Mouse (Mus musculus): ENCODE data around the gene Gm10643. TPM values are rescaled to one million over a fixed set of nuclear protein-coding genes. Genes with fewer than 3 reads are reported as not detected.

Gene Gm10643
- polyA plus RNA-seq, 1 experiment from 2014 or later: 1.5 TPM

- ATAC-seq (replicated peaks; ENCODE audit: low FRiP score, low TSS enrichment, low read depth) (no peak), DNase-seq (ENCODE audit: low spot score) (no peak)
- Histone ChIP-seq H3K27me3 (replicated peaks; ENCODE audit: control insufficient read depth, insufficient read depth, low read length) (no peaks in the 10 kb centered on the region), H3K9me3 (ENCODE audit: control insufficient read depth, low read length) (no peaks in the 10 kb centered on the region), H3K27ac (ENCODE audit: low read depth) (no peak overlapping the region), H3K36me3 (ENCODE audit: control insufficient read depth, insufficient read depth, low read length) (no peaks in the 10 kb centered on the region), H3K9ac (ENCODE audit: low read length) (no peak overlapping the region), H3K4me1 (replicated peaks; ENCODE audit: control insufficient read depth, insufficient read depth, low read length) (peaks cover 28% of the 10 kb centered on the region), H3K4me2 (ENCODE audit: low read length) (peak overlapping the region; percentile 56), H3K4me3 (ENCODE audit: low read depth, low read length) (no peak overlapping the region)
- WGBS: 51% methylated on average over 12 of the region's 12 CpGs
Observed at GRCm38 (mm10) chr8:84068316-84069035, 3.5 kb upstream of the Gm10643 start.

GRCm38 (mm10) chr8:84067911-84068310 is 3.0 kb upstream of the Gm10643 start:
- Histone ChIP-seq H3K4me2 (ENCODE audit: low read length) (peak overlapping the region; percentile 56), H3K4me3 (ENCODE audit: low read depth, low read length) (peak overlapping the region; percentile 99), H3K9me3 (ENCODE audit: control insufficient read depth, low read length) (no peaks in the 10 kb centered on the region), H3K9ac (ENCODE audit: low read length) (no peak overlapping the region), H3K27me3 (replicated peaks; ENCODE audit: control insufficient read depth, insufficient read depth, low read length) (no peaks in the 10 kb centered on the region), H3K36me3 (ENCODE audit: control insufficient read depth, insufficient read depth, low read length) (no peaks in the 10 kb centered on the region), H3K27ac (ENCODE audit: low read depth) (no peak overlapping the region), H3K4me1 (replicated peaks; ENCODE audit: control insufficient read depth, insufficient read depth, low read length) (peaks cover 23% of the 10 kb centered on the region)
- DNase-seq (ENCODE audit: low spot score): no peak
- 89% methylated on average over 7 of the region's 7 CpGs for WGBS
- no peak for ATAC-seq (replicated peaks; ENCODE audit: low FRiP score, low TSS enrichment, low read depth)

DNA sequence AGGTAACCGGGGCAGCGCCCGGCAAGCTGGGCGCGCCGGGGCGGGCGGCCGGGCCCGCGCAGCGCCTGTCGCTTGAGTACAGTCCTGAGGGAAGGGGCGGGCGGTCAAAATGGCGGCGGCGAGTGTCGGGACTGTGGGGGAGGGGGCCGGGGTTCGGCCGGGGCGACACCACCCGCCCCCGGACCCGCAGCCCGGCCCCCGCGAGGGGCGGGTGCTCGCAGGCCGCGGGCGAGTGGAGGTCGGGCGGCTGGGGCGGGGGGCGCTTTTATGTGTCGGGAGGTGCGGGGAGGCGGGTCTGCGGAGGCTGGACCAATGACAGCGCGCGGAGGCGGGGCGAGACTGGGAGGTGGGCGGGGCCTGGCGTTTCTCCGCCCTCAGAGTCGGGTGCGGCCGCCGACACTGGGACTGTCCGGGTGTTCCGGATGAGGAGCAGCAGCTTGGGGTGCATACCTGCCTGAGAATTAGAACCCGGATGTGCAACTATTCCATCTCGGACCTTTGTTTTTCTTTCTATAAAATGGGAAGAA is 2.2 kb upstream of the Gm10643 start:
- DNase-seq (ENCODE audit: low spot score): peak; percentile 99
- Histone ChIP-seq H3K9me3 (ENCODE audit: control insufficient read depth, low read length) (no peaks in the 10 kb centered on the region), H3K4me3 (ENCODE audit: low read depth, low read length) (peak overlapping the region; percentile 99), H3K36me3 (ENCODE audit: control insufficient read depth, insufficient read depth, low read length) (no peaks in the 10 kb centered on the region), H3K4me1 (replicated peaks; ENCODE audit: control insufficient read depth, insufficient read depth, low read length) (peaks cover 23% of the 10 kb centered on the region), H3K4me2 (ENCODE audit: low read length) (peak overlapping the region; percentile 56), H3K9ac (ENCODE audit: low read length) (peak overlapping the region; percentile 96), H3K27ac (ENCODE audit: low read depth) (peak overlapping the region; percentile 99), H3K27me3 (replicated peaks; ENCODE audit: control insufficient read depth, insufficient read depth, low read length) (no peaks in the 10 kb centered on the region)
- WGBS: under 1% methylated on average over 56 of the region's 58 CpGs
- peak; percentile 76 for ATAC-seq (replicated peaks; ENCODE audit: low FRiP score, low TSS enrichment, low read depth)

DNA sequence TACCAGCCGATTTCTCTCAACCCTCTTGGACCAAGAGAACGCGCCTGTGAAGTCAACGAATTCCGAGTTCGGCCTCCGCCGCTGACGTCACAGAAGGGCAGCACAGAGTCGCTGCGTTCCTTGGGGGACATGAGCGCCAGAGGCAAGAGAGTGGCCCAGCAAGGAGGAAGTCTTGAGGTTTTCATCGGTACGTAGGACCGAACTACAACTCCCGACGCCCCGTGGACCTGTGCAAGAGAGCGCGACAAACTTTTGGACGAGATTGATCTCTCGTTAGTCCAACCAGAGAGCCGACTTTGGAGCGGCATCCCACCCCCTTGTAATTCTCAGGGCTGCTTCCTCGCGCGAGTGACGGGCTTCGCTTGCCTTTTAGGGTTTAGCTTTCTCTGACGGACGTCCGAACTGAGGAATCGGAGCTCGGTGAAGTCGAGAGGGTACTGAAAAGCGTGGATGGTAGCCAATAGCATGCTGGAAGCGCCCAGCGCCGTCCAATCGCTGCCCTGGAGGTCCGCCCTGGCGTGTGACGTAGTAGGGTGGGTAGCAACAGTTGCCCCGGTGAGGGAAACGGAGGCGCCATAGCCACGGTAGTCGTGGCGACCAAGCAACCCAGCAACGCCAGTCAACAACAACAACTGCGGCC is 1.5 kb upstream of the Gm10643 start, which contains the start of gene Rfx1:
TSS of gene Rfx1 (plus strand) at position 544 of the 640 bp plus-strand sequence.
- Histone ChIP-seq H3K36me3 (ENCODE audit: control insufficient read depth, insufficient read depth, low read length) (no peaks in the 10 kb centered on the region), H3K27me3 (replicated peaks; ENCODE audit: control insufficient read depth, insufficient read depth, low read length) (no peaks in the 10 kb centered on the region), H3K4me1 (replicated peaks; ENCODE audit: control insufficient read depth, insufficient read depth, low read length) (peaks cover 23% of the 10 kb centered on the region), H3K4me2 (ENCODE audit: low read length) (peak within 1 kb of the TSS; percentile 81), H3K27ac (ENCODE audit: low read depth) (peak within 1 kb of the TSS; percentile 99), H3K9me3 (ENCODE audit: control insufficient read depth, low read length) (no peaks in the 10 kb centered on the region), H3K9ac (ENCODE audit: low read length) (peak within 1 kb of the TSS; percentile 96), H3K4me3 (ENCODE audit: low read depth, low read length) (peak within 1 kb of the TSS; percentile 99)
- WGBS: under 1% methylated on average over 51 of the region's 51 CpGs
- DNase-seq (ENCODE audit: low spot score) (peak; percentile 97), ATAC-seq (replicated peaks; ENCODE audit: low FRiP score, low TSS enrichment, low read depth) (peak; percentile 98)

DNA sequence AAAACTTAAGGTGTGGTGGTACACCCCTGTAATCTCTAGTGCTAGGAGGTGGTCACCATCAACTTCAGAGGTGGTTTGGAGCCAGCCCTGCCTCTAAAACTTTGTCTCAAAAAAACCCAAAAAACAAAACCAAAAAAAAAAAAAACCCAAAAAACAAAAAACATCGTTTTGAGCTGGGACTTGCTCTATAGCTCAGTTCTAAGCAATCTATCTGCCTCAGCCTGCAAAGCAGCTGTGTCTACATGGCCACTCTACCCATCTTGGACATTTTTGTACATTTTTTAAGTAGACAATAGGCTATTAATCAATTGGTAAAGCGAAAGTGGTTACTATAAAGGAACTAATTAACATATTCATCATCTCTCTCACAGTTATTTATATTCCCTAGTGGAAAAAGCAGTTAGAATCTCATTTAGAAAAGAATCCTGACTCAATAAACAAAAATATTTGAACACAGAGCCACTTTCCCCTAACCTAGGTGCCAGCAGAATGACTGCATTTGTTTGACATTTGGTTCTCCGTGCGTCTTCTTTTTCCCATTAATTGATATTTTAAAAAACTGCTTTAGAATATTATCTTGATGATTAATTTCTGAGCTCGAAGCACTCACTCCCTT is 628 bp upstream of the Gm10643 start:
- H3K27ac ChIP-seq (ENCODE audit: low read depth): peak overlapping the region; percentile 90
- no peaks in the 10 kb centered on the region for H3K36me3 ChIP-seq (ENCODE audit: control insufficient read depth, insufficient read depth, low read length)
- peak overlapping the region; percentile 81 for H3K4me2 ChIP-seq (ENCODE audit: low read length)
- WGBS: 27% methylated on average over 5 of the region's 5 CpGs
- peak overlapping the region; percentile 70 for H3K9ac ChIP-seq (ENCODE audit: low read length)
- H3K4me3 ChIP-seq (ENCODE audit: low read depth, low read length): peak overlapping the region; percentile 66
- ATAC-seq (replicated peaks; ENCODE audit: low FRiP score, low TSS enrichment, low read depth) (no peak), DNase-seq (ENCODE audit: low spot score) (no peak)
- H3K4me1 ChIP-seq (replicated peaks; ENCODE audit: control insufficient read depth, insufficient read depth, low read length): peaks cover 23% of the 10 kb centered on the region
- no peaks in the 10 kb centered on the region for H3K9me3 ChIP-seq (ENCODE audit: control insufficient read depth, low read length)
- no peaks in the 10 kb centered on the region for H3K27me3 ChIP-seq (replicated peaks; ENCODE audit: control insufficient read depth, insufficient read depth, low read length)

DNA sequence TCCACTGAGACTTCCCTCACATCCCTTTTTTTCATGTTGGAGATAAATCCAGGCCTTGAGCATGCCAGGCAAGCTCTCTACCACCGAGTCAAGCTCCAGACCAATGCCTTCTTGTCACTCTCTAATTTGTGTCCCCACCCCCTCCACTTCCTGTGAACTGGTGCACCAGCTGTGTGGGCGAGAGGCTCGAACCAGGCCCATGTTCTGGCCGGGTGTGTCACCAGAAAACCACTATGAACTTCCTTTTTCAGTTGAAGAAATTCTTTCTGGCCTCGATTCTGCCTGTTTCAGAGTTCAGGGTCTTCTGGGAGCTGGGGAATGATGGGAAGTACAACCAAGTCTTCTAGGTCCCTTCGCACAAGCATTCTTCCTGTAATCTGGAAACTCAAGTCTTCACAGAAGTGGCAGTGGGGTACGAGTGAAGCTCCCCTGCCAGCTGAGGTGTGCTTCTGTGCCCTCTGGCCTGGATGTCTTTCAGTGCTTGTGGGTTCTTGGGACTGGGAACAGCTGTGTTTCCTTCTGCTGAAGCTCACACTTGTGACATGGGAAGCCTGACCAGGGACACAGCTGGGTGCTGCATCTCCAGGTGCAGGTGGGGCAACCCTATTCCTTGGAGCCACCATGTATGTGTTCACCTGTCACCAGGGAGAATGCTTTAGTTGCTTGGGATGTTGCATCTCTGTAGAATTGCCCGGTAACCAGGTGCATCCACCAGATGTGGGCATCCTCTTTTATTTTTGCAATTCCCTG is 901 bp downstream of the Gm10643 start:
- H3K9me3 ChIP-seq (ENCODE audit: control insufficient read depth, low read length): no peaks in the 10 kb centered on the region
- peaks cover 18% of the 10 kb centered on the region for H3K4me1 ChIP-seq (replicated peaks; ENCODE audit: control insufficient read depth, insufficient read depth, low read length)
- DNase-seq (ENCODE audit: low spot score) (no peak), ATAC-seq (replicated peaks; ENCODE audit: low FRiP score, low TSS enrichment, low read depth) (no peak)
- no peak overlapping the region for H3K4me3 ChIP-seq (ENCODE audit: low read depth, low read length)
- no peaks in the 10 kb centered on the region for H3K27me3 ChIP-seq (replicated peaks; ENCODE audit: control insufficient read depth, insufficient read depth, low read length)
- H3K27ac ChIP-seq (ENCODE audit: low read depth): no peak overlapping the region
- 69% methylated on average over 8 of the region's 8 CpGs for WGBS
- no peak overlapping the region for H3K9ac ChIP-seq (ENCODE audit: low read length)
- no peak overlapping the region for H3K4me2 ChIP-seq (ENCODE audit: low read length)
- no peaks in the 10 kb centered on the region for H3K36me3 ChIP-seq (ENCODE audit: control insufficient read depth, insufficient read depth, low read length)

DNA sequence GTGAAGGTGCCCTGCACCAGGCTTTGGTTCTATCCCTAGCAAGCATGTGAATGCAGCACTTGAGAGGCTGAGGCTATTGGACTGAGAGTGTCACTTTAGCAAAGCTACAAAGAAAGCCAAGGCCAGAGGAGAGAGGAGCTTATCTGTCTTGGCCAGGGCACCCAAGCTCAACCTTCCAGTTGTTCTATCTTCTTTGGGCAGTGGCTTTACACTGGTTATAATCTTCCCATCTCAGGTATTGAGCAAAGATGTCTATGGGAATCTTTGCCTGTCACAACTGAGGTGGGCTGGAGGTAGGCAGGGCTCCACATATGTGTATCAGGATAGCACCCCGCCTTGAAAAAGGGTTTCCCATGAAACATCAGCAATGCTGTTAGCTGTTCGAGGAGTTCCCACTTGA is 4.7 kb downstream of the Gm10643 start:
- Histone ChIP-seq H3K4me3 (ENCODE audit: low read depth, low read length) (no peak overlapping the region), H3K9me3 (ENCODE audit: control insufficient read depth, low read length) (no peaks in the 10 kb centered on the region), H3K27ac (ENCODE audit: low read depth) (no peak overlapping the region), H3K4me1 (replicated peaks; ENCODE audit: control insufficient read depth, insufficient read depth, low read length) (no peaks in the 10 kb centered on the region), H3K27me3 (replicated peaks; ENCODE audit: control insufficient read depth, insufficient read depth, low read length) (no peaks in the 10 kb centered on the region), H3K9ac (ENCODE audit: low read length) (no peak overlapping the region), H3K4me2 (ENCODE audit: low read length) (no peak overlapping the region), H3K36me3 (ENCODE audit: control insufficient read depth, insufficient read depth, low read length) (no peaks in the 10 kb centered on the region)
- no peak for ATAC-seq (replicated peaks; ENCODE audit: low FRiP score, low TSS enrichment, low read depth)
- no peak for DNase-seq (ENCODE audit: low spot score)
- 83% methylated on average over 2 of the region's 2 CpGs for WGBS

GRCm38 (mm10) chr8:84059226-84059625 is 5.7 kb downstream of the Gm10643 start:
- ATAC-seq (replicated peaks; ENCODE audit: low FRiP score, low TSS enrichment, low read depth) (no peak), DNase-seq (ENCODE audit: low spot score) (no peak)
- H3K9ac ChIP-seq (ENCODE audit: low read length): no peak overlapping the region
- H3K4me1 ChIP-seq (replicated peaks; ENCODE audit: control insufficient read depth, insufficient read depth, low read length): no peaks in the 10 kb centered on the region
- no peak overlapping the region for H3K4me2 ChIP-seq (ENCODE audit: low read length)
- no peak overlapping the region for H3K27ac ChIP-seq (ENCODE audit: low read depth)
- WGBS: 92% methylated on average over 2 of the region's 2 CpGs
- H3K4me3 ChIP-seq (ENCODE audit: low read depth, low read length): no peak overlapping the region
- no peaks in the 10 kb centered on the region for H3K27me3 ChIP-seq (replicated peaks; ENCODE audit: control insufficient read depth, insufficient read depth, low read length)
- no peaks in the 10 kb centered on the region for H3K9me3 ChIP-seq (ENCODE audit: control insufficient read depth, low read length)
- H3K36me3 ChIP-seq (ENCODE audit: control insufficient read depth, insufficient read depth, low read length): no peaks in the 10 kb centered on the region

Measured in intestine, embryonic 14.5 days (tissue).